Mouse (Mus musculus): ENCODE data around the gene Zfhx3. TPM values are rescaled to one million over a fixed set of nuclear protein-coding genes. Genes with fewer than 3 reads are reported as not detected.
A peak's percentile ranks its signal among the peaks of the same experiment; 100 is the strongest.

Gene Zfhx3
- polyA plus RNA-seq, 1 experiment from 2014 or later: 3.3 TPM

GRCm38 (mm10) chr8:108760745-108761144 is 818.3 kb downstream of the Zfhx3 start:
- no peaks in the 10 kb centered on the region for H3K9me3 ChIP-seq (replicated peaks; ENCODE audit: control insufficient read depth, low read length)
- no peak overlapping the region for H3K27ac ChIP-seq (ENCODE audit: low read length)
- no peaks in the 10 kb centered on the region for H3K27me3 ChIP-seq (ENCODE audit: control insufficient read depth, insufficient read depth, low read length)
- H3K4me1 ChIP-seq (ENCODE audit: control insufficient read depth, insufficient read depth, low read length): peaks cover 17% of the 10 kb centered on the region
- H3K4me3 ChIP-seq (ENCODE audit: low read length): no peak overlapping the region
- WGBS: 73% methylated on average over 10 of the region's 10 CpGs
- H3K9ac ChIP-seq (ENCODE audit: low read length): no peak overlapping the region
- H3K4me2 ChIP-seq (ENCODE audit: low read depth, low read length): no peak overlapping the region
- ATAC-seq (replicated peaks; ENCODE audit: extremely low read depth, insufficient read depth, low FRiP score): no peak
- no peaks in the 10 kb centered on the region for H3K36me3 ChIP-seq (ENCODE audit: control insufficient read depth, insufficient read depth)

- 0 out of 2 replicates have a peak, but pooled peaks have one; percentile 30 for ATAC-seq (replicated peaks; ENCODE audit: extremely low read depth, insufficient read depth, low FRiP score)
- H3K27ac ChIP-seq (ENCODE audit: low read length): no peak overlapping the region
- H3K36me3 ChIP-seq (ENCODE audit: control insufficient read depth, insufficient read depth): no peaks in the 10 kb centered on the region
- no peak overlapping the region for H3K4me2 ChIP-seq (ENCODE audit: low read depth, low read length)
- H3K27me3 ChIP-seq (ENCODE audit: control insufficient read depth, insufficient read depth, low read length): no peaks in the 10 kb centered on the region
- no peak overlapping the region for H3K9ac ChIP-seq (ENCODE audit: low read length)
- peaks cover 19% of the 10 kb centered on the region for H3K4me1 ChIP-seq (ENCODE audit: control insufficient read depth, insufficient read depth, low read length)
- H3K4me3 ChIP-seq (ENCODE audit: low read length): no peak overlapping the region
- no peaks in the 10 kb centered on the region for H3K9me3 ChIP-seq (replicated peaks; ENCODE audit: control insufficient read depth, low read length)
- WGBS: 14% methylated on average over 7 of the region's 7 CpGs
These were observed 820.1 kb downstream of the Zfhx3 start for GRCm38 (mm10) chr8:108762567-108762966.

- 52% methylated on average over 19 of the region's 19 CpGs for WGBS
- Histone ChIP-seq H3K27me3 (ENCODE audit: control insufficient read depth, insufficient read depth, low read length) (no peaks in the 10 kb centered on the region), H3K9ac (ENCODE audit: low read length) (no peak overlapping the region), H3K4me3 (ENCODE audit: low read length) (no peak overlapping the region), H3K4me2 (ENCODE audit: low read depth, low read length) (no peak overlapping the region), H3K36me3 (ENCODE audit: control insufficient read depth, insufficient read depth) (no peaks in the 10 kb centered on the region), H3K4me1 (ENCODE audit: control insufficient read depth, insufficient read depth, low read length) (peaks cover 18% of the 10 kb centered on the region), H3K27ac (ENCODE audit: low read length) (no peak overlapping the region), H3K9me3 (replicated peaks; ENCODE audit: control insufficient read depth, low read length) (no peaks in the 10 kb centered on the region)
- ATAC-seq (replicated peaks; ENCODE audit: extremely low read depth, insufficient read depth, low FRiP score): no peak
These were observed 822.2 kb downstream of the Zfhx3 start for GRCm38 (mm10) chr8:108764403-108765194.

GRCm38 (mm10) chr8:108766102-108766501 is 823.7 kb downstream of the Zfhx3 start:
- H3K4me1 ChIP-seq (ENCODE audit: control insufficient read depth, insufficient read depth, low read length): peaks cover 18% of the 10 kb centered on the region
- H3K27me3 ChIP-seq (ENCODE audit: control insufficient read depth, insufficient read depth, low read length): no peaks in the 10 kb centered on the region
- no peaks in the 10 kb centered on the region for H3K9me3 ChIP-seq (replicated peaks; ENCODE audit: control insufficient read depth, low read length)
- no peaks in the 10 kb centered on the region for H3K36me3 ChIP-seq (ENCODE audit: control insufficient read depth, insufficient read depth)
- H3K9ac ChIP-seq (ENCODE audit: low read length): no peak overlapping the region
- no peak overlapping the region for H3K4me2 ChIP-seq (ENCODE audit: low read depth, low read length)
- no peak overlapping the region for H3K27ac ChIP-seq (ENCODE audit: low read length)
- H3K4me3 ChIP-seq (ENCODE audit: low read length): no peak overlapping the region
- ATAC-seq (replicated peaks; ENCODE audit: extremely low read depth, insufficient read depth, low FRiP score): no peak
- 75% methylated on average over 6 of the region's 6 CpGs for WGBS

- ATAC-seq (replicated peaks; ENCODE audit: extremely low read depth, insufficient read depth, low FRiP score): no peak
- WGBS: 63% methylated on average over 7 of the region's 7 CpGs
- Histone ChIP-seq H3K9ac (ENCODE audit: low read length) (no peak overlapping the region), H3K9me3 (replicated peaks; ENCODE audit: control insufficient read depth, low read length) (no peaks in the 10 kb centered on the region), H3K4me3 (ENCODE audit: low read length) (no peak overlapping the region), H3K27ac (ENCODE audit: low read length) (no peak overlapping the region), H3K36me3 (ENCODE audit: control insufficient read depth, insufficient read depth) (no peaks in the 10 kb centered on the region), H3K27me3 (ENCODE audit: control insufficient read depth, insufficient read depth, low read length) (no peaks in the 10 kb centered on the region), H3K4me2 (ENCODE audit: low read depth, low read length) (no peak overlapping the region), H3K4me1 (ENCODE audit: control insufficient read depth, insufficient read depth, low read length) (peaks cover 12% of the 10 kb centered on the region; the same call in 1 of the 2 replicates)
These were observed 825.6 kb downstream of the Zfhx3 start for GRCm38 (mm10) chr8:108768051-108768450.

- Histone ChIP-seq H3K4me1 (ENCODE audit: control insufficient read depth, insufficient read depth, low read length) (peaks cover 4% of the 10 kb centered on the region; the same call in 1 of the 2 replicates), H3K9me3 (replicated peaks; ENCODE audit: control insufficient read depth, low read length) (no peaks in the 10 kb centered on the region), H3K27ac (ENCODE audit: low read length) (no peak overlapping the region), H3K9ac (ENCODE audit: low read length) (no peak overlapping the region), H3K36me3 (ENCODE audit: control insufficient read depth, insufficient read depth) (no peaks in the 10 kb centered on the region), H3K27me3 (ENCODE audit: control insufficient read depth, insufficient read depth, low read length) (no peaks in the 10 kb centered on the region), H3K4me2 (ENCODE audit: low read depth, low read length) (no peak overlapping the region), H3K4me3 (ENCODE audit: low read length) (no peak overlapping the region)
- WGBS: 85% methylated on average over 4 of the region's 4 CpGs
- ATAC-seq (replicated peaks; ENCODE audit: extremely low read depth, insufficient read depth, low FRiP score): no peak
These were observed 827.9 kb downstream of the Zfhx3 start for GRCm38 (mm10) chr8:108770334-108770733.

DNA sequence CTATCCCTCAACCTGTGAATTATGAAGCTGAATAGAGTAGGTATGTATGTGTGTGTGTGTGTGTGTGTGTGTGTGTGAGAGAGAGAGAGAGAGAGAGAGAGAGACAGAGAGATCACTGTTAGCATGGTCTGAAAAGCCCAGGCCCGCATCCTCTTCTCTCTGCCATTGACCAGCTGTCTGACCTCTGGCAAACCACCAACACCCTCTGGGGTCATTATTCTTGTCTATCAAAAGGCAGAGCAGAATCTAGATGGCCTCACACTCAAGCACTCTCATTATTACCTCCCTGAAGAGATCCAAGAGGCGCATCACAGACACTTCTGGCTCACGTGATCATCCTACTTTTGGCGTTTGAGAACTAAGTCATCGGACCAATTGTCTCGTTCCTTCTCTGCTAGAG is 831.0 kb downstream of the Zfhx3 start:
- Histone ChIP-seq H3K4me1 (ENCODE audit: control insufficient read depth, insufficient read depth, low read length) (peaks cover 3% of the 10 kb centered on the region; the same call in 1 of the 2 replicates), H3K4me3 (ENCODE audit: low read length) (no peak overlapping the region), H3K27ac (ENCODE audit: low read length) (no peak overlapping the region), H3K36me3 (ENCODE audit: control insufficient read depth, insufficient read depth) (no peaks in the 10 kb centered on the region), H3K9ac (ENCODE audit: low read length) (no peak overlapping the region), H3K27me3 (ENCODE audit: control insufficient read depth, insufficient read depth, low read length) (no peaks in the 10 kb centered on the region), H3K4me2 (ENCODE audit: low read depth, low read length) (no peak overlapping the region), H3K9me3 (replicated peaks; ENCODE audit: control insufficient read depth, low read length) (no peaks in the 10 kb centered on the region)
- ATAC-seq (replicated peaks; ENCODE audit: extremely low read depth, insufficient read depth, low FRiP score): no peak
- WGBS: 75% methylated on average over 6 of the region's 6 CpGs

DNA sequence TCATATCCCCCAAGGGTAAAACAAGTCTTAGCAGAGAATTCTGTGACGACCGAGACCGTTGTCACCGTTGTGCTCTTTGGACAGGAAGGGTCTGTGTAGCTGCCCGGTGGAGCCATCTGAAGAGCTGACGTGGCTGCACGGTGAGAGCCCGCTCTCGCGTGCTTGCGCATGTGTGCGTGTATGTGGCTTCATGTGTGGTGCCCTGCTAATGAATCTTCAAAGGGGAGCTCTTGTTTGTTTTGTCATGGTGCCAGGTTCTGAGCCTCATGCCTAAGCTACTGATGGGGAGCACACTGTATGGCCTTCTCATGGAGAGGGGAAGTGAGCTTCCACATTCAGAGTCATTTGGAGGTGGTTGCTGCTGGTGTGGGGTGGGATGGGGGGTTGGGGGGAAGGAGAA is 835.6 kb downstream of the Zfhx3 start:
- H3K27ac ChIP-seq (ENCODE audit: low read length): no peak overlapping the region
- H3K4me3 ChIP-seq (ENCODE audit: low read length): no peak overlapping the region
- no peak overlapping the region for H3K9ac ChIP-seq (ENCODE audit: low read length)
- no peak overlapping the region for H3K4me2 ChIP-seq (ENCODE audit: low read depth, low read length)
- H3K9me3 ChIP-seq (replicated peaks; ENCODE audit: control insufficient read depth, low read length): no peaks in the 10 kb centered on the region
- H3K4me1 ChIP-seq (ENCODE audit: control insufficient read depth, insufficient read depth, low read length): peaks cover 3% of the 10 kb centered on the region; the same call in 1 of the 2 replicates
- no peaks in the 10 kb centered on the region for H3K27me3 ChIP-seq (ENCODE audit: control insufficient read depth, insufficient read depth, low read length)
- no peaks in the 10 kb centered on the region for H3K36me3 ChIP-seq (ENCODE audit: control insufficient read depth, insufficient read depth)
- WGBS: 77% methylated on average over 12 of the region's 12 CpGs
- no peak for ATAC-seq (replicated peaks; ENCODE audit: extremely low read depth, insufficient read depth, low FRiP score)

DNA sequence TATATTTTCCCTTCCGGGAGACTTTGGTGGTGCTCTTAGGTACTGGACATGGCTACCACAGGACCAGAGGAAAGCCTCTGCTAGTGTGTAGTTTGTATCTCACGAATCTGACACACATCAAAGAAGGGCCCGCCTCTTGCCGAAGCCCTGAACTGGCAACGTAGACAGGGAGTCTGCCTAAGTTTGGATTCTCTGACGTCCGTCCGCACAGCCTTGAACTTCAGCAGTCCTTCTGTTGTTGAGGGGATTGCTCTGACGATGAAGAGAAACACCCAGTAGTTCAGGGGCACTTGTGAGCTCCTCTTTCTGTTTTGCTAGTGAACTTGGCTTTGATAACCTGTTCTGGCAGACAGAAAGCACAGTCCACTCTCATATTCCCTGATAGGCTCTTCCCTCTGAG is 836.1 kb downstream of the Zfhx3 start:
- Histone ChIP-seq H3K27me3 (ENCODE audit: control insufficient read depth, insufficient read depth, low read length) (no peaks in the 10 kb centered on the region), H3K4me1 (ENCODE audit: control insufficient read depth, insufficient read depth, low read length) (peaks cover 6% of the 10 kb centered on the region; the same call in 1 of the 2 replicates), H3K27ac (ENCODE audit: low read length) (no peak overlapping the region), H3K9ac (ENCODE audit: low read length) (no peak overlapping the region), H3K36me3 (ENCODE audit: control insufficient read depth, insufficient read depth) (no peaks in the 10 kb centered on the region), H3K4me2 (ENCODE audit: low read depth, low read length) (no peak overlapping the region), H3K9me3 (replicated peaks; ENCODE audit: control insufficient read depth, low read length) (no peaks in the 10 kb centered on the region), H3K4me3 (ENCODE audit: low read length) (no peak overlapping the region)
- WGBS: 63% methylated on average over 9 of the region's 9 CpGs
- no peak for ATAC-seq (replicated peaks; ENCODE audit: extremely low read depth, insufficient read depth, low FRiP score)

All from heart, embryonic 16.5 days (tissue).